Mouse (Mus musculus) stomach, embryonic 15.5 days (tissue): ENCODE results near the gene Mboat7. TPM values are rescaled to one million over a fixed set of nuclear protein-coding genes. Genes with fewer than 3 reads are reported as not detected.
A peak's percentile ranks its signal among the peaks of the same experiment; 100 is the strongest.
"Not testable (repeated sequence)": the region's sequence is repeated elsewhere in the genome, so short reads cannot be mapped to it uniquely, and the experiment has no call there.

Experiments
- ATAC-seq: fragments of 200-750 bp; cut with Nextera tagmentation; 2 replicates; pipeline ENCODE4 v1.8.0; 2017; ENCODE audit warnings: low read depth, moderate number of reproducible peaks, moderate TSS enrichment; ENCODE audit not compliant: insufficient read depth, low FRiP score
- H3K27ac ChIP-seq: fragments of 300-500 bp; sonication (generic); 2 replicates; pipeline ENCODE4 v1.5.1; 2015; ENCODE audit warnings: mild to moderate bottlenecking, inconsistent platforms
- H3K27me3 ChIP-seq: fragments of 300-500 bp; sonication (generic); replicated peaks from 2 replicates; pipeline ENCODE4 v1.6.1; 2015; ENCODE audit warnings: inconsistent platforms
- H3K36me3 ChIP-seq: fragments of 300-500 bp; sonication (generic); 2 replicates; pipeline ENCODE4 v1.6.1; 2015; ENCODE audit warnings: inconsistent platforms
- H3K4me1 ChIP-seq: fragments of 300-500 bp; sonication (generic); 2 replicates; pipeline ENCODE4 v1.6.1; 2015; ENCODE audit warnings: inconsistent platforms
- H3K4me2 ChIP-seq: fragments of 300-500 bp; sonication (generic); 2 replicates; pipeline ENCODE4 v1.6.1; 2015; ENCODE audit warnings: mild to moderate bottlenecking, inconsistent platforms
- H3K4me3 ChIP-seq: fragments of 300-500 bp; sonication (generic); replicated peaks from 2 replicates; pipeline ENCODE4 v1.5.1; 2015; ENCODE audit warnings: inconsistent platforms
- H3K9ac ChIP-seq: fragments of 300-500 bp; sonication (generic); 2 replicates; pipeline ENCODE4 v1.6.1; 2015; ENCODE audit warnings: inconsistent platforms
- H3K9me3 ChIP-seq: fragments of 300-500 bp; sonication (generic); 2 replicates; pipeline ENCODE4 v1.6.1; 2016; ENCODE audit warnings: inconsistent platforms
- whole genome bisulfite sequencing: fragments of 180-500 bp; shearing (Covaris S2); methylation state at CpG from one replicate; pipeline ENCODE4 v1.1.7; 2015; 5-methylcytosine and 5-hydroxymethylcytosine counted together
- polyA plus RNA-seq: library from polyadenylated mRNA; unstranded; fragments of >200 nt; fragmentation: Nextera tagmentation; extraction: Ambion mirVana; gene quantifications from 2 replicates; pipeline ENCODE4 v1.2.1, GENCODE M21; 2015

The Mboat7 gene
- 51.2 and 53.2 TPM in 2 replicates for polyA plus RNA-seq

- peak within 1 kb of the TSS; percentile 97 for H3K27ac ChIP-seq
- H3K4me2 ChIP-seq = peak within 1 kb of the TSS; percentile 78
- H3K9me3 ChIP-seq = no peaks in the 10 kb centered on the region
- H3K36me3 ChIP-seq = 0 out of 2 replicates have a peak, but pooled peaks cover 11% of the 10 kb centered on the region
- peak within 1 kb of the TSS; percentile 81 for H3K9ac ChIP-seq
- H3K27me3 ChIP-seq = no peaks in the 10 kb centered on the region
- peak; percentile 89 for ATAC-seq
- H3K4me1 ChIP-seq = peaks cover 10% of the 10 kb centered on the region
- peak within 1 kb of the TSS; percentile 71 for H3K4me3 ChIP-seq
- WGBS = under 1% methylated on average over 55 of the region's 55 CpGs
Observed at GRCm38 (mm10) chr7:3692987-3693808, at the start of gene Mboat7. Mboat7 (minus strand) TSS chr7:3693523.

GRCm38 (mm10) chr7:3732675-3733074, 39.4 kb upstream of the Mboat7 start:
- not testable (repeated sequence) for H3K9me3 ChIP-seq, H3K27me3 ChIP-seq, H3K4me2 ChIP-seq, H3K4me1 ChIP-seq, H3K36me3 ChIP-seq, H3K9ac ChIP-seq, ATAC-seq, H3K4me3 ChIP-seq, H3K27ac ChIP-seq
- no CpG with 5 or more reads among the region's 1 CpGs for WGBS

GRCm38 (mm10) chr7:3725459-3725858, 32.1 kb upstream of the Mboat7 start:
- not testable (repeated sequence) for H3K9ac ChIP-seq, H3K9me3 ChIP-seq, H3K4me1 ChIP-seq, ATAC-seq, H3K27ac ChIP-seq, H3K27me3 ChIP-seq, H3K4me3 ChIP-seq, H3K4me2 ChIP-seq, H3K36me3 ChIP-seq

GRCm38 (mm10) chr7:3720268-3720667, 26.9 kb upstream of the Mboat7 start, which contains the start of gene Pirb:
Pirb (minus strand) TSS chr7:3720391.
- H3K27ac ChIP-seq, H3K9ac ChIP-seq, ATAC-seq, H3K4me1 ChIP-seq, H3K36me3 ChIP-seq, H3K4me2 ChIP-seq, H3K27me3 ChIP-seq, H3K9me3 ChIP-seq, H3K4me3 ChIP-seq: not testable (repeated sequence)
- WGBS = 40% methylated on average over 1 of the region's 3 CpGs

- H3K27me3 ChIP-seq = no peaks in the 10 kb centered on the region
- no peak overlapping the region for H3K9ac ChIP-seq
- H3K27ac ChIP-seq = no peak overlapping the region
- no peaks in the 10 kb centered on the region for H3K9me3 ChIP-seq
- WGBS = 28% methylated on average over 1 of the region's 1 CpGs
- ATAC-seq = no peak
- H3K4me1 ChIP-seq = 0 out of 2 replicates have a peak, but pooled peaks cover 2% of the 10 kb centered on the region
- no peak overlapping the region for H3K4me3 ChIP-seq
- no peaks in the 10 kb centered on the region for H3K36me3 ChIP-seq
- no peak overlapping the region for H3K4me2 ChIP-seq
Observed at GRCm38 (mm10) chr7:3715249-3715648, 21.9 kb upstream of the Mboat7 start.

GRCm38 (mm10) chr7:3712264-3712942, 19.1 kb upstream of the Mboat7 start:
- Histone ChIP-seq H3K27ac (no peak overlapping the region), H3K9me3 (no peaks in the 10 kb centered on the region), H3K36me3 (no peaks in the 10 kb centered on the region), H3K9ac (no peak overlapping the region), H3K4me3 (no peak overlapping the region), H3K27me3 (no peaks in the 10 kb centered on the region), H3K4me1 (0 out of 2 replicates have a peak, but pooled peaks cover 2% of the 10 kb centered on the region), H3K4me2 (no peak overlapping the region)
- WGBS = 29% methylated on average over 5 of the region's 5 CpGs
- no peak for ATAC-seq

- Histone ChIP-seq H3K9me3 (no peaks in the 10 kb centered on the region), H3K9ac (no peak overlapping the region), H3K4me2 (no peak overlapping the region), H3K36me3 (peaks cover 8% of the 10 kb centered on the region), H3K27me3 (no peaks in the 10 kb centered on the region), H3K4me3 (no peak overlapping the region), H3K4me1 (peaks cover 14% of the 10 kb centered on the region), H3K27ac (no peak overlapping the region)
- WGBS = 78% methylated on average over 1 of the region's 1 CpGs
- ATAC-seq = no peak
Observed at GRCm38 (mm10) chr7:3709000-3709399, 15.7 kb upstream of the Mboat7 start.

- peaks cover 14% of the 10 kb centered on the region for H3K4me1 ChIP-seq
- H3K9me3 ChIP-seq, H3K36me3 ChIP-seq, H3K27ac ChIP-seq, H3K4me2 ChIP-seq, H3K9ac ChIP-seq, ATAC-seq, H3K4me3 ChIP-seq, H3K27me3 ChIP-seq: not testable (repeated sequence)
- 32% methylated on average over 5 of the region's 5 CpGs for WGBS
Observed at GRCm38 (mm10) chr7:3708447-3708980, 15.2 kb upstream of the Mboat7 start.

GRCm38 (mm10) chr7:3707568-3708413, 14.5 kb upstream of the Mboat7 start:
- H3K27ac ChIP-seq = 0 out of 2 replicates have a peak overlapping the region, but pooled peaks have one; percentile 5
- WGBS = 43% methylated on average over 7 of the region's 7 CpGs
- H3K36me3 ChIP-seq = peaks cover 8% of the 10 kb centered on the region
- H3K27me3 ChIP-seq = no peaks in the 10 kb centered on the region
- H3K4me3 ChIP-seq = no peak overlapping the region
- peaks cover 14% of the 10 kb centered on the region for H3K4me1 ChIP-seq
- no peak overlapping the region for H3K4me2 ChIP-seq
- H3K9me3 ChIP-seq = no peaks in the 10 kb centered on the region
- no peak overlapping the region for H3K9ac ChIP-seq
- ATAC-seq = no peak

GRCm38 (mm10) chr7:3707027-3707426, 13.7 kb upstream of the Mboat7 start:
- H3K36me3 ChIP-seq = peaks cover 8% of the 10 kb centered on the region
- no peak overlapping the region for H3K4me3 ChIP-seq
- WGBS = 59% methylated on average over 4 of the region's 4 CpGs
- no peaks in the 10 kb centered on the region for H3K27me3 ChIP-seq
- H3K4me2 ChIP-seq = 0 out of 2 replicates have a peak overlapping the region, but pooled peaks have one; percentile 69
- no peaks in the 10 kb centered on the region for H3K9me3 ChIP-seq
- H3K9ac ChIP-seq = no peak overlapping the region
- H3K4me1 ChIP-seq = peaks cover 12% of the 10 kb centered on the region
- 0 out of 2 replicates have a peak overlapping the region, but pooled peaks have one; percentile 16 for H3K27ac ChIP-seq
- no peak for ATAC-seq

- peaks cover 12% of the 10 kb centered on the region for H3K4me1 ChIP-seq
- H3K27me3 ChIP-seq = no peaks in the 10 kb centered on the region
- H3K4me3 ChIP-seq = peak overlapping the region; percentile 75
- peak overlapping the region; percentile 65; the same call in 1 of the 2 replicates for H3K27ac ChIP-seq
- 0 out of 2 replicates have a peak overlapping the region, but pooled peaks have one; percentile 80 for H3K9ac ChIP-seq
- no peaks in the 10 kb centered on the region for H3K9me3 ChIP-seq
- no peak for ATAC-seq
- peaks cover 8% of the 10 kb centered on the region for H3K36me3 ChIP-seq
- WGBS = 47% methylated on average over 11 of the region's 11 CpGs
- peak overlapping the region; percentile 69 for H3K4me2 ChIP-seq
Observed at GRCm38 (mm10) chr7:3706343-3706934, 13.1 kb upstream of the Mboat7 start.
